Mouse (Mus musculus) splenic B cell, adult 2 months (primary cell): Measurements from ENCODE around the gene Fbxo48.

Experiments used
- DNase-seq: peaks from one replicate; pipeline ENCODE4 v3.0.0-alpha.2; 2011; ENCODE audit warnings: low read depth, low spot score
- H3K27me3 ChIP-seq: 2 replicates; pipeline ENCODE4 v1.6.1; 2012; ENCODE audit warnings: mild to moderate bottlenecking, low read length, moderate library complexity, mixed read lengths; ENCODE audit not compliant: control insufficient read depth, poor library complexity, insufficient read depth, severe bottlenecking
- H3K36me3 ChIP-seq: 2 replicates; pipeline ENCODE4 v1.6.1; 2012; ENCODE audit warnings: mild to moderate bottlenecking, low read length, moderate library complexity, mixed read lengths; ENCODE audit not compliant: control insufficient read depth, poor library complexity, insufficient read depth, severe bottlenecking

Fbxo48 gene

GRCm38 (mm10) chr11:16992880-16993279, 41.7 kb downstream of the Fbxo48 start:
- no peaks in the 10 kb centered on the region for H3K27me3 ChIP-seq
- no peak for DNase-seq
- peaks cover 15% of the 10 kb centered on the region for H3K36me3 ChIP-seq

- peaks cover 7% of the 10 kb centered on the region for H3K36me3 ChIP-seq
- DNase-seq, result no peak
- no peaks in the 10 kb centered on the region for H3K27me3 ChIP-seq
Measured at GRCm38 (mm10) chr11:16996818-16997217, 45.6 kb downstream of the Fbxo48 start.

- H3K27me3 ChIP-seq, result no peaks in the 10 kb centered on the region
- no peak for DNase-seq
- H3K36me3 ChIP-seq, result peaks cover 6% of the 10 kb centered on the region
Measured at GRCm38 (mm10) chr11:16997465-16997864, 46.3 kb downstream of the Fbxo48 start.

GRCm38 (mm10) chr11:16999387-16999786, 48.2 kb downstream of the Fbxo48 start:
- Histone ChIP-seq H3K36me3 (peaks cover 3% of the 10 kb centered on the region), H3K27me3 (no peaks in the 10 kb centered on the region)

GRCm38 (mm10) chr11:16999933-17000332, 48.8 kb downstream of the Fbxo48 start:
- peaks cover under 1% of the 10 kb centered on the region for H3K36me3 ChIP-seq
- DNase-seq, result no peak

More at GRCm38 (mm10) chr11:16999387-16999786, 48.2 kb downstream of the Fbxo48 start:
- no peak for DNase-seq

GRCm38 (mm10) chr11:17000353-17001334, 49.5 kb downstream of the Fbxo48 start:
- Histone ChIP-seq H3K27me3 (no peaks in the 10 kb centered on the region), H3K36me3 (no peaks in the 10 kb centered on the region; the same call in none of the 2 replicates)
- no peak for DNase-seq

More at GRCm38 (mm10) chr11:16999933-17000332, 48.8 kb downstream of the Fbxo48 start:
- H3K27me3 ChIP-seq, result no peaks in the 10 kb centered on the region

GRCm38 (mm10) chr11:17002739-17003373, 51.7 kb downstream of the Fbxo48 start:
- Histone ChIP-seq H3K27me3 (no peaks in the 10 kb centered on the region), H3K36me3 (no peaks in the 10 kb centered on the region; the same call in none of the 2 replicates)
- DNase-seq, result no peak

GRCm38 (mm10) chr11:17003757-17004156, 52.6 kb downstream of the Fbxo48 start:
- H3K27me3 ChIP-seq, result no peaks in the 10 kb centered on the region

More at GRCm38 (mm10) chr11:17003757-17004156, 52.6 kb downstream of the Fbxo48 start:
- DNase-seq, result no peak
- no peaks in the 10 kb centered on the region; the same call in 1 of the 2 replicates for H3K36me3 ChIP-seq
